Mouse (Mus musculus) 416B (cell line): ENCODE measurements around the gene Gm10959.

ENCODE experiments used
- DNase-seq: peaks from one replicate; pipeline ENCODE4 v3.0.0; 2011; ENCODE audit warnings: low read depth

The Gm10959 gene

DNA sequence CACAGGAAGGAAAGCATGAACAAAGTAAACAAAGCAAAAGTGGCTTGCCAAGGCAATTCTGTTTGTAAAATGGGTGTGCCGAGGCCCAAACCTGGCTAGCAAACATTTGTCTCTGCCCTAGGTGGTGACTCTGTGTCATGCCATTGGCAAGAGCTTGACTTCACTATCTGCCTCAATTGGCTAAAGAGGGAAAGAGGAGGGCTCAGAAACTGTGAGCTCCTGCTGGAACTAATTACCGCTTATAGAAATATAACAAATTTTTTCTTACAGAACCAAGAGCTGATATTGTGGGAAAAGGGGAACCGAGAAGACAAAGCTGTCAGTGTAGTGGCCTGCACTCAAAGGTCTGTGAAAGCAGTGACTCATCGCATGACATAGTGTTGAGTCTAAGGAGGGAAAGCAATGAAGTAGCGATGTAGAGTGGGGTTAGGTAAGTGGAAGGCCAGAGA, 30.8 kb downstream of the Gm10959 start:
- peak; percentile 73 for DNase-seq

- DNase-seq, result no peak
Measured at GRCm38 (mm10) chr3:122887505-122888301, 31.5 kb downstream of the Gm10959 start.

- DNase-seq, result no peak
Measured at GRCm38 (mm10) chr3:122878705-122879315, 40.4 kb downstream of the Gm10959 start.

DNA sequence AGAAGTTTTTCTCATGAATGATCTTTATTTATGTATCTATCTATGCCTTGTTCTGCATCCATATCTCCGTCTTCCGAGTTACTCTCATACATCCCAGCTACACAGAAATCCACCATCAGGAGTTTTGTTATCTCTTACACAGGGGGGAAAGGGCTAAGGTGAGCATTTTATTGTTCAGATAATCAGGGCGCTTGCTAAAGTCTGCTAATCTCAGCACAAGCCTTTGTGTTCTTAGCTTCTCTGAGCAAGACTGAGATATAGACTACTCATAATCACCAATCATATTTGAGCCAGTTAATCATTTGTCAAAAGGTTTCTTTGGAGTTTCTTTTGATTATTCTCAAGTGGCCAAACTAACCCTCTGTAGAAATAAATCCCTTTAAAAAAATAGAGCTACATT, 41.6 kb downstream of the Gm10959 start:
- DNase-seq, result no peak

DNA sequence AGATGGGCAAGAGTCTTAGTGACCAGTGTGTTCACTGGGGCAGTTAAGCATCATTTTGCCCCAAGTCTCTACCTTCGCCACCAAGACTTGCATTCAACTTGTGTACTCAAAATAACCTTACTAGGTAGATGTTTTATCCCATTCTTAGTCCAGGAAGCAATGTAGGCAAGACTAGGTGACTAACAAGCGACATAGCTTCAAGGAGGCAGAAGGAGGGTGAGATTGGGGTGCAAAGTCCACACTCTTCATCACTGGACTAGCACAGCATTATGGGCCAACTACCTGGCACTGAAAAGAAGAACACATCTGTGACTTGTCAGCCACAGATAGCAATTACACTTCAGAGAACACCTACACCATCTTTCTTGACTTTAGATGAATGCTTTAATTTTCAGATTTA, 42.3 kb downstream of the Gm10959 start:
- DNase-seq, result no peak

DNA sequence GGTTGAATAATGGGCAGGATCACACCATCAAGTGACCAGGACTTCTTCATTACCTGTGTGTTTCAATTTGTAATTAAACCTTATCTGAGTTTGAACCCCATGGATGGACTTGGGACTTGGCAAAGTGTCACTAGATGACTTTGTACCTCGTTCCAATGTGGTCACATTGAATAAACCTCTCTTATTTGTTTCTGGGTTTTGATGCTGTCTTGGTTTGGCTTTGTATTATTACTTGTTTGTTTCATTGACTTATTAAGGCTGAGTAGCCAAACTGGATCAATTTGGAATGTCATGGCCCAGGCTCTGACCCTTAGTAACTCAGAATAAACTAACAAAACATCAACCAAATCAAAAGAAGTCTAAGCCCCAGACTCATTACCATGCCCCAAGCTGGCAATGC, 47.6 kb downstream of the Gm10959 start:
- no peak for DNase-seq

GRCm38 (mm10) chr3:122868270-122868669, 50.9 kb downstream of the Gm10959 start:
- no peak for DNase-seq

DNA sequence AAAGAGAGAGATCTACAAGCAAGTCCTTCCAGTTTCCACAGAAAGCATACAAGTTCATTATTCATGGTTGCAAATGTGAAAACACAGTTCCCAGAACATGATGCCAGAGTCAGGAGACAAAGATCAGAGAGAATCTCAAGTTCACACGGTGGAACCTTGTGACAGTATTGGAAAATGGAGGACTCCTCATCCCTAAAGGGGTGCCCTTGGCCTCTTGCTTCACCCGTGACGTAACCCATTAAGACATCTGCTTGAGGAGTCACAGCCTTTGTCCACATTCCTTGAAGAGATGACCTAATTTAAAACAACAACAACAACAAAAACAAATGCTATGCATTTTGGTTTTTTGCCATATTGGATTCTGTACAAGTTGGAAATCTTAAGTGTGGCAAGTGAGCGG, 54.1 kb downstream of the Gm10959 start:
- no peak for DNase-seq
